Mouse (Mus musculus): ENCODE measurements around the gene Hoxb9.
A peak's percentile ranks its signal among the peaks of the same experiment; 100 is the strongest.

Hoxb9 gene

GRCm38 (mm10) chr11:96270996-96271540 is at the start of gene Hoxb9:
Gene Hoxb9 (plus strand): TSS chr11:96271457.
- peak; percentile 46 for DNase-seq (ENCODE audit: low spot score)

- no peak for DNase-seq (ENCODE audit: low spot score)
Observed at GRCm38 (mm10) chr11:96223813-96224212, 47.4 kb upstream of the Hoxb9 start.

- no peak for DNase-seq (ENCODE audit: low spot score)
Observed at GRCm38 (mm10) chr11:96227676-96228075, 43.6 kb upstream of the Hoxb9 start.

GRCm38 (mm10) chr11:96234906-96235305 is 36.4 kb upstream of the Hoxb9 start:
- DNase-seq (ENCODE audit: low spot score) = peak; percentile 61

GRCm38 (mm10) chr11:96240211-96240610 is 31.0 kb upstream of the Hoxb9 start:
- DNase-seq (ENCODE audit: low spot score) = peak; percentile 18

GRCm38 (mm10) chr11:96250901-96251300 is 20.4 kb upstream of the Hoxb9 start:
- no peak for DNase-seq (ENCODE audit: low spot score)

GRCm38 (mm10) chr11:96251480-96252031 is 19.7 kb upstream of the Hoxb9 start:
- DNase-seq (ENCODE audit: low spot score) = no peak

- no peak for DNase-seq (ENCODE audit: low spot score)
Observed at GRCm38 (mm10) chr11:96252541-96253120, 18.6 kb upstream of the Hoxb9 start.

- no peak for DNase-seq (ENCODE audit: low spot score)
Observed at GRCm38 (mm10) chr11:96254221-96254620, 17.0 kb upstream of the Hoxb9 start.

- no peak for DNase-seq (ENCODE audit: low spot score)
Observed at GRCm38 (mm10) chr11:96255111-96255995, 15.9 kb upstream of the Hoxb9 start.

- DNase-seq (ENCODE audit: low spot score) = no peak
Observed at GRCm38 (mm10) chr11:96255996-96256445, 15.2 kb upstream of the Hoxb9 start.

- no peak for DNase-seq (ENCODE audit: low spot score)
Observed at GRCm38 (mm10) chr11:96257141-96257540, 14.1 kb upstream of the Hoxb9 start.

GRCm38 (mm10) chr11:96259038-96259437 is 12.2 kb upstream of the Hoxb9 start:
- DNase-seq (ENCODE audit: low spot score) = no peak

GRCm38 (mm10) chr11:96259511-96259910 is 11.7 kb upstream of the Hoxb9 start:
- no peak for DNase-seq (ENCODE audit: low spot score)

- no peak for DNase-seq (ENCODE audit: low spot score)
Observed at GRCm38 (mm10) chr11:96260310-96260970, 10.8 kb upstream of the Hoxb9 start.

- peak; percentile 49 for DNase-seq (ENCODE audit: low spot score)
Observed at GRCm38 (mm10) chr11:96261323-96261890, 9.8 kb upstream of the Hoxb9 start.

GRCm38 (mm10) chr11:96262262-96262830 is 8.9 kb upstream of the Hoxb9 start:
- no peak for DNase-seq (ENCODE audit: low spot score)

GRCm38 (mm10) chr11:96263636-96264389 is 7.4 kb upstream of the Hoxb9 start:
- no peak for DNase-seq (ENCODE audit: low spot score)

- DNase-seq (ENCODE audit: low spot score) = no peak
Observed at GRCm38 (mm10) chr11:96264390-96265020, 6.8 kb upstream of the Hoxb9 start.

- DNase-seq (ENCODE audit: low spot score) = no peak
Observed at GRCm38 (mm10) chr11:96265954-96266353, 5.3 kb upstream of the Hoxb9 start.

Measured in T-cell, adult 2 months (primary cell).